Mouse (Mus musculus) midbrain, embryonic 11.5 days (tissue): ENCODE results near the gene Rhobtb1. TPM values are rescaled to one million over a fixed set of nuclear protein-coding genes. Genes with fewer than 3 reads are reported as not detected.

Experiments
- ATAC-seq: fragments of 200-750 bp; cut with Nextera tagmentation; 2 replicates; pipeline ENCODE4 v1.8.0; 2017; ENCODE audit warnings: moderate TSS enrichment, moderate library complexity; ENCODE audit not compliant: low FRiP score
- DNase-seq: peaks from one replicate; pipeline ENCODE4 v3.0.0; 2015; ENCODE audit warnings: low spot score; ENCODE audit errors: missing footprints
- H3K27ac ChIP-seq: fragments of 300-500 bp; sonication (generic); 2 replicates; pipeline ENCODE4 v1.5.1; 2014; ENCODE audit warnings: low read depth, low read length
- H3K27me3 ChIP-seq: fragments of 300-500 bp; sonication (generic); 2 replicates; pipeline ENCODE4 v1.6.1; 2014; ENCODE audit warnings: mild to moderate bottlenecking, low read length, moderate library complexity, mixed read lengths; ENCODE audit not compliant: control insufficient read depth, insufficient read depth
- H3K36me3 ChIP-seq: fragments of 300-500 bp; sonication (generic); 2 replicates; pipeline ENCODE4 v1.6.1; 2014; ENCODE audit warnings: mild to moderate bottlenecking, low read length, moderate library complexity, mixed read lengths; ENCODE audit not compliant: control insufficient read depth, insufficient read depth
- H3K4me1 ChIP-seq: fragments of 300-500 bp; sonication (generic); 2 replicates; pipeline ENCODE4 v1.6.1; 2014; ENCODE audit warnings: low read length; ENCODE audit not compliant: control insufficient read depth, insufficient read depth
- H3K4me2 ChIP-seq: fragments of 300-500 bp; sonication (generic); 2 replicates; pipeline ENCODE4 v1.6.1; 2014; ENCODE audit warnings: mild to moderate bottlenecking, moderate library complexity
- H3K4me3 ChIP-seq: fragments of 300-500 bp; sonication (generic); 2 replicates; pipeline ENCODE4 v1.5.1; 2014; ENCODE audit warnings: low read depth, low read length
- H3K9ac ChIP-seq: fragments of 300-500 bp; sonication (generic); 2 replicates; pipeline ENCODE4 v1.6.1; 2014; ENCODE audit warnings: low read length
- H3K9me3 ChIP-seq: fragments of 300-500 bp; sonication (generic); 2 replicates; pipeline ENCODE4 v1.6.1; 2016; ENCODE audit warnings: low read length; ENCODE audit not compliant: control insufficient read depth
- WGBS: fragments of 180-500 bp; shearing (Covaris S2); extraction: QIAGEN DNeasy Blood & Tissue Kit; methylation state at CpG from one replicate; pipeline ENCODE4 v1.1.7; 2014; 5-methylcytosine and 5-hydroxymethylcytosine counted together
- polyA plus RNA-seq: library from polyadenylated mRNA; unstranded; fragments of >200 nt; fragmentation: Nextera tagmentation; extraction: Ambion mirVana; gene quantifications from 2 replicates; pipeline ENCODE4 v1.2.1, GENCODE M21; 2014

The Rhobtb1 gene
- polyA plus RNA-seq, 1 experiment from 2014 or later: 14.2 TPM

- no peak overlapping the region for H3K27ac ChIP-seq
- 77% methylated on average over 6 of the region's 6 CpGs for WGBS
- H3K4me2 ChIP-seq: no peak overlapping the region
- no peaks in the 10 kb centered on the region for H3K36me3 ChIP-seq
- no peaks in the 10 kb centered on the region for H3K9me3 ChIP-seq
- no peaks in the 10 kb centered on the region for H3K27me3 ChIP-seq
- no peak for ATAC-seq
- no peak for DNase-seq
- H3K4me1 ChIP-seq: no peaks in the 10 kb centered on the region
- H3K9ac ChIP-seq: no peak overlapping the region
- no peak overlapping the region for H3K4me3 ChIP-seq
Observed at GRCm38 (mm10) chr10:69156462-69156861, 5.2 kb downstream of the Rhobtb1 start.

DNA sequence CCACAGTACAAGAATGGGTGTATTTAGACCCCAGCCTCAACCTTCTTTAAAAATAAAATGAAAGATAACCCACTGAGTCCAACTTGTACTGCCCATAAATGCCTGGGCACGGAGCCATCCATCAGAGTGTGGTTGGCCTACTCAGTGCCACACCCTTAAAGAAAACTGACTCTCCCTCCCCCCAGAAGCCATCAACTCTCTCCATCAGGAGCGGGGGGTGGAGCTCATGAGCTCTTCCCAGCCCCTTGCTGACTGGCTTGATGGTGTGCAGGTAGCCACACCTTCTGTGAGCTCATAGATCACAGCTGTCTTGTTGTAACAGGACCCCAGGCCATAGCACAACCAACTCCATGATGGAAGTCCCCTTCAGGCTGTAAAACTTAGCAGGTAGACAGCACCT is 6.2 kb downstream of the Rhobtb1 start:
- no peaks in the 10 kb centered on the region for H3K27me3 ChIP-seq
- no peak overlapping the region for H3K4me3 ChIP-seq
- 74% methylated on average over 2 of the region's 2 CpGs for WGBS
- no peak overlapping the region for H3K4me2 ChIP-seq
- H3K4me1 ChIP-seq: no peaks in the 10 kb centered on the region
- DNase-seq: no peak
- H3K9me3 ChIP-seq: no peaks in the 10 kb centered on the region
- H3K9ac ChIP-seq: no peak overlapping the region
- H3K27ac ChIP-seq: no peak overlapping the region
- ATAC-seq: no peak
- H3K36me3 ChIP-seq: no peaks in the 10 kb centered on the region

GRCm38 (mm10) chr10:69160877-69161276 is 9.6 kb downstream of the Rhobtb1 start:
- whole genome bisulfite sequencing: 95% methylated on average over 2 of the region's 2 CpGs
- H3K4me2 ChIP-seq: no peak overlapping the region
- no peak overlapping the region for H3K27ac ChIP-seq
- no peak for DNase-seq
- H3K9me3 ChIP-seq: no peaks in the 10 kb centered on the region
- H3K4me3 ChIP-seq: no peak overlapping the region
- H3K4me1 ChIP-seq: no peaks in the 10 kb centered on the region
- no peaks in the 10 kb centered on the region for H3K36me3 ChIP-seq
- no peaks in the 10 kb centered on the region for H3K27me3 ChIP-seq
- H3K9ac ChIP-seq: no peak overlapping the region
- no peak for ATAC-seq

DNA sequence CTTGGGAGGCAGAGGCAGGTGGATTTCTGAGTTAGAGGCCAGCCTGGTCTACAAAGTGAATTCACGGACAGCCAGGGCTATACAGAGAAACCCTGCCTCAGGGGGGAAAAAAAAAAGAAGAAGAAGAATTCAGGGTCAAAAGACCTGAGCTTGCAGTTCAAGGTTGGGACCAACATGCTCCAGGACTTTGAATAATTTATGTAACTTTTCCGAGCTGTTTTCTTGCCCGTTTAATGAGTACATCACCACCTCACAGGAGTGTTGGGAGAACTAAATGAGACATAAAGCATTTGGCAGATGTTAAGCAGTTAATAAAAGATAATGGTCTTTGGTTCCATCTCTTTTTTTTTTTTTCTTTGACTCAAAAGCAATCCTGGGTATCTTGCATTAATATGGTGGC is 10.3 kb downstream of the Rhobtb1 start:
- Histone ChIP-seq H3K27me3 (no peaks in the 10 kb centered on the region), H3K4me3 (no peak overlapping the region), H3K4me1 (no peaks in the 10 kb centered on the region), H3K9ac (no peak overlapping the region), H3K27ac (no peak overlapping the region), H3K36me3 (no peaks in the 10 kb centered on the region), H3K4me2 (no peak overlapping the region), H3K9me3 (no peaks in the 10 kb centered on the region)
- DNase-seq: no peak
- no peak for ATAC-seq
- WGBS: 89% methylated on average over 3 of the region's 3 CpGs

GRCm38 (mm10) chr10:69162577-69162976 is 11.3 kb downstream of the Rhobtb1 start:
- no peaks in the 10 kb centered on the region for H3K9me3 ChIP-seq
- H3K27me3 ChIP-seq: no peaks in the 10 kb centered on the region
- H3K9ac ChIP-seq: no peak overlapping the region
- DNase-seq (no peak), ATAC-seq (no peak)
- H3K36me3 ChIP-seq: no peaks in the 10 kb centered on the region
- H3K27ac ChIP-seq: no peak overlapping the region
- 85% methylated on average over 5 of the region's 5 CpGs for WGBS
- no peak overlapping the region for H3K4me3 ChIP-seq
- H3K4me2 ChIP-seq: no peak overlapping the region
- H3K4me1 ChIP-seq: no peaks in the 10 kb centered on the region

DNA sequence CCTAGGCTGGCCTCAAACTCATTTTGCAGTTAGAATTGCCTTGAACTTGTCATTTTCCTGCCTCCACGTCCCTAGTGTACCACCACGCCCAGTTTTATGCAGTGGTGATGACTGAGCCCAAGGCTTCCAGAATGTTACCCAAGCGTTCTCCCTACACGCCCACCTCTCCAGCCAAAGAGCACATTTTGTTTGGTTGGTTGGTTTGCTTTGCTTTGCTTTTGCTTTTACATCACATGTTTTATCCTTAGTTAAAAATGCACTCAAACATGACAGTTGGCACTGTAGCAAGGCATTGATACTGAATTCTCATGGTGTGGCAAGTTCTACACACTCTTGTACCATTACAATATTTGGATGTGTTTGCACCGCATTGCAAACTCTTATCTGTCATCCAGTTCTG is 12.0 kb downstream of the Rhobtb1 start:
- no peak for DNase-seq
- H3K27ac ChIP-seq: no peak overlapping the region
- WGBS: 92% methylated on average over 5 of the region's 5 CpGs
- no peaks in the 10 kb centered on the region for H3K27me3 ChIP-seq
- no peaks in the 10 kb centered on the region for H3K9me3 ChIP-seq
- no peak overlapping the region for H3K9ac ChIP-seq
- ATAC-seq: no peak
- H3K4me2 ChIP-seq: no peak overlapping the region
- no peaks in the 10 kb centered on the region for H3K36me3 ChIP-seq
- no peak overlapping the region for H3K4me3 ChIP-seq
- no peaks in the 10 kb centered on the region for H3K4me1 ChIP-seq

- Histone ChIP-seq H3K4me1 (no peaks in the 10 kb centered on the region), H3K4me3 (no peak overlapping the region), H3K27me3 (no peaks in the 10 kb centered on the region), H3K27ac (no peak overlapping the region), H3K4me2 (no peak overlapping the region), H3K9ac (no peak overlapping the region), H3K9me3 (no peaks in the 10 kb centered on the region), H3K36me3 (no peaks in the 10 kb centered on the region)
- DNase-seq: no peak
- no peak for ATAC-seq
- WGBS: 66% methylated on average over 7 of the region's 7 CpGs
Observed at GRCm38 (mm10) chr10:69165125-69165524, 13.9 kb downstream of the Rhobtb1 start.

DNA sequence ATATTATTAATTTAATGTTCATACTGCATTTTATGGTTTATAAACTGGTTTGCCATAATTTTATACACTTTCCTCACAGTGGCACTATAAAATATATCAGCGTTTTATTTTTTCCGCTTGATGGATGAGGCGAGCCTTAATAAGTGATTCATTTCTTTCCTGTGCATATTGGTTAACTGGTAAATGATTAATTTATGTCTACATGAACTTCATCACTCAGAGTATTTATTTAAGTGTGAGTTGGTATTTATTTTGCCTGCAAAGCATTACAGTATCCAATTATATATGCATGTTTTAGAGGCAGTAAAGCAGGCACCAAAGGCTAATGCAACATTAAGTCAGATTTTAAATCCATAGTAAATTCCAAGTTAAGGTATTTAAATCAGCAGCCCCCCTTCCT is 14.6 kb downstream of the Rhobtb1 start:
- Histone ChIP-seq H3K9ac (no peak overlapping the region), H3K4me1 (no peaks in the 10 kb centered on the region), H3K4me3 (no peak overlapping the region), H3K4me2 (no peak overlapping the region), H3K36me3 (no peaks in the 10 kb centered on the region), H3K27me3 (no peaks in the 10 kb centered on the region), H3K27ac (no peak overlapping the region), H3K9me3 (no peaks in the 10 kb centered on the region)
- DNase-seq (no peak), ATAC-seq (no peak)
- 89% methylated on average over 3 of the region's 3 CpGs for WGBS

- DNase-seq (no peak), ATAC-seq (no peak)
- Histone ChIP-seq H3K4me3 (no peak overlapping the region), H3K36me3 (no peaks in the 10 kb centered on the region), H3K27ac (no peak overlapping the region), H3K4me1 (no peaks in the 10 kb centered on the region), H3K9ac (no peak overlapping the region), H3K27me3 (no peaks in the 10 kb centered on the region), H3K9me3 (no peaks in the 10 kb centered on the region), H3K4me2 (no peak overlapping the region)
- 88% methylated on average over 12 of the region's 12 CpGs for WGBS
Observed at GRCm38 (mm10) chr10:69166514-69166913, 15.3 kb downstream of the Rhobtb1 start.

DNA sequence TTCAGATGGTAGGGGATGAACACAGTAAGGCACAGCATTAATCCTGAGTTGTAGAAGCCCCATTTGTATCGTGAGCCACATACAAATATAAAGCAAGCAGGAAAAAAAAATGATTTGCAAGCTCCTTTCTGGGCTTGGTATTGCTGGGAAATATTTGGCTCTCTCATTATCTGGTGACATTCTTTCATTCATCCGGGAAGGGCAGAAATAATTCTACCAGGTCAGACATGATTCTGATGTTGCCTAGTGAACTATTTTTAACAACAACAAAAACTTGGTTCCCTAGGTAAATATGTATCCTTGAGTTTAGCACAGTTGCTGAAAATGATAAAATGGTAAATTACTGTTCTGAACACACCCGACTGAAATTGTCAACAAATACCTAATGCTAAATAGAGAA is 21.2 kb downstream of the Rhobtb1 start:
- DNase-seq (no peak), ATAC-seq (no peak)
- no peaks in the 10 kb centered on the region for H3K27me3 ChIP-seq
- H3K4me2 ChIP-seq: no peak overlapping the region
- H3K4me1 ChIP-seq: no peaks in the 10 kb centered on the region
- no peak overlapping the region for H3K9ac ChIP-seq
- H3K4me3 ChIP-seq: no peak overlapping the region
- H3K9me3 ChIP-seq: no peaks in the 10 kb centered on the region
- 84% methylated on average over 3 of the region's 3 CpGs for WGBS
- no peaks in the 10 kb centered on the region for H3K36me3 ChIP-seq
- H3K27ac ChIP-seq: no peak overlapping the region
